Mouse (Mus musculus) layer of hippocampus, postnatal 25 days (tissue): ENCODE results near the gene L3mbtl2. TPM values are rescaled to one million over a fixed set of nuclear protein-coding genes. Genes with fewer than 3 reads are reported as not detected.
"Not testable (repeated sequence)": the region's sequence is repeated elsewhere in the genome, so short reads cannot be mapped to it uniquely, and the experiment has no call there.

Experiments
- DNase-seq, 2 experiments: peaks; one replicate each; pipeline ENCODE4 v3.0.0; 2022; ENCODE audit warnings: mixed read lengths in 2 of 2, low spot score in 1 of 2; ENCODE audit errors: extremely low spot score in 1 of 2
- total RNA-seq, 2 experiments: library from RNA; stranded (reverse); gene quantifications; 2 replicates each; pipeline ENCODE4 v1.2.3; 2021

The L3mbtl2 gene
- 10 to 100 TPM; 36.9 to 40.2 TPM for total RNA-seq

DNA sequence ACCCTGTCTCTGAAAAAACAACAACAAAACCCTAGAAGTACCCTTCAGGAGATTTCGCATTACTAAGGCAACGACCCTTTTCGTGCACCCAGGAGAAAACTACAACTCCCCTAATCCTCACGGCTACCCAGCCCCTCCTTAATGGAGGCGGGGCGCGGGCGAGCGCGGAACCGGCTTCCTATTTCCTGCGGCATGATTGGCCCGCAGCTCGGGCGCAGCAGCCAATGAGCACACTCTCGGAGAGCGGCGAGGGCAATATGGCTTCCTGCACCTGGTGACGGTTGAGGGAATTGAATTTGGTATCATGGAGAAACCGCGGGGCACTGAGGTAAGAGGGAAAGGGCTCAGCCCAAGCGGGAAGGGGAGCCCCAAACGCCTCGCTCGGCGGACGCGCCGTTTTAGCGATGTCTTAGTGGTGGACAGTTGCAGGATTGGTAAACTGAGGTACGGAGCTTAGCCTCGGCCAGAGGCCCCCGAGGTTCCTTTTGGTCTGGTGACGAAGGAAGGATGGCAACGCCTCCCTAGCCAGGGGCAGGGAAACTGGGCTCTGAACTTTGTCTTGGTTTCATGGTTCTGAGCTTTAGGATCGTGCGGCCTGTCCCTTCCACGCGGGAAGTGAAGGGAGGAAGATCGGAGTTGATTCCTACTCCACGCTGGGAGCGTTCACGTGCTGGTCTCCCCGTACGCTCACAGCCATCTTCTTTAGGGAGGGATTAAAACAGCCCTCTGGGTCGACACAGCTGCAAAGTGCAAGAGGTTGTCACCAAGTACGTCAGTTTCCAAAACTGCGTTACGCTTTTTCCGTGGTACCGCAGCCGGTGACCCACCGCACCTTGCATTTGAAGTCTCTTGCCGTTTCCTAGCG lies at the start of gene L3mbtl2:
Gene L3mbtl2 (plus strand): TSS at position 193 of the 865 bp plus-strand sequence.
- peak; percentile 73 to 78 for DNase-seq

DNA sequence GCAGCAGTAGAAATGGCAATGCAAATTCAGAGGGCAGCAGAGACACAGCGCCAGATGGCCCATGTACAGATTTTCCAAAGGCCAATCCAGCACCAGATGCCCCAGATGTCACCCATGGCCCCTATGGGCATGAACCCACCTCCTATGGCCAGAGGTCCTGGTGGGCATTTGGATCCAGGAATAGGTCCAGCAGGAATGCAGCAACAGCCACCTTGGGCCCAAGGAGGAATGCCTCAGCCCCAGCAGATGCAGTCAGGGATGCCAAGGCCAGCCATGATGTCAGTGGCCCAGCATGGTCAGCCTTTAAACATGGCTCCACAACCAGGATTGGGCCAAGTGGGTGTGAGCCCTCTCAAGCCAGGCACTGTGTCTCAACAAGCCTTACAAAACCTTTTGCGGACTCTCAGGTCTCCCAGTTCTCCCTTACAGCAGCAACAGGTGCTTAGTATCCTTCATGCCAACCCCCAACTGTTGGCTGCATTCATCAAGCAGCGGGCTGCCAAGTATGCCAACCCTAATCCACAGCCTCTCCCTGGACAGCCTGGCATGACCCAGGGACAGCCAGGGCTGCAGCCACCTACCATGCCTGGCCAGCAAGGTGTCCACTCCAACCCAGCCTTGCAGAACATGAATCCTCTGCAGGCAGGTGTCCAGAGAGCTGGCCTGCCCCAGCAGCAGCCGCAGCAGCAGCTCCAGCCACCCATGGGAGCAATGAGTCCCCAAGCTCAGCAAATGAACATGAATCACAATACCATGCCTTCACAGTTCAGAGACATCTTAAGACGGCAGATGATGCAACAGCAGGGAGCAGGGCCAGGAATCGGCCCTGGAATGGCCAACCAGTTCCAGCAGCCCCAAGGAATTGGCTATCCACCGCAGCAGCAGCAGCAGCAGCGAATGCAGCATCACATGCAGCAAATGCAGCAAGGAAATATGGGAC lies 13.9 kb upstream of the L3mbtl2 start:
- DNase-seq, result no peak

DNA sequence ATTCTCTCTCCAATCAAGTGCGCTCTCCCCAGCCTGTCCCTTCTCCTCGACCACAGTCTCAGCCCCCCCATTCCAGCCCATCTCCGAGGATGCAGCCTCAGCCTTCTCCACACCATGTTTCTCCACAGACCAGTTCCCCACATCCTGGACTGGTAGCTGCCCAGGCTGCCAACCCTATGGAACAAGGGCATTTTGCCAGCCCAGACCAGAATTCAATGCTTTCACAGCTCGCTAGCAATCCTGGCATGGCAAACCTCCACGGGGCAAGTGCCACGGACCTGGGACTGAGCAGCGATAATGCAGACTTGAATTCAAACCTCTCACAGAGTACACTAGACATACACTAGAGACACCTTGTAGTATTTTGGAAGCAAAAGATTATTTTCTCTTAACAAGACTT lies 13.1 kb upstream of the L3mbtl2 start:
- DNase-seq, result peak in 1 of 2 experiments; percentile 8

DNA sequence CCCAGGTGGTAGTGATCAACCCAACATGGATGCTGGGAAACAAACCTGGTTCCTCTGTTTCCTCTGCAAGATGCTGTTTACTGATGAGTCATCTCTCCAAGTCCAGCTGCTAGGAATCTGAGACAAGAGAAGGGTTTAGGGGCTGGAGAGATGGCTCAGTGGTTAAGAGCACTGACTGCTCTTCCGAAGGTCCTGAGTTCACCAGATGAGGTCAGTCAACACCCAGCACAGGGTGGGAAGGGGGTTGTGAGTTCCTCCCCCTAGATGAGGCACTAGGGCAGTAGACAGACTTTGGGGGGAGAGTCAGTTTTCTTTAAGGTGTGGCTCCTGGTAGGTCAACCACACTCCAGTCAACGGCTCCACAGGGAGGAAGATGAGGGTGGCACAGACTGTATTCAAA lies 2.0 kb upstream of the L3mbtl2 start:
- no peak for DNase-seq

DNA sequence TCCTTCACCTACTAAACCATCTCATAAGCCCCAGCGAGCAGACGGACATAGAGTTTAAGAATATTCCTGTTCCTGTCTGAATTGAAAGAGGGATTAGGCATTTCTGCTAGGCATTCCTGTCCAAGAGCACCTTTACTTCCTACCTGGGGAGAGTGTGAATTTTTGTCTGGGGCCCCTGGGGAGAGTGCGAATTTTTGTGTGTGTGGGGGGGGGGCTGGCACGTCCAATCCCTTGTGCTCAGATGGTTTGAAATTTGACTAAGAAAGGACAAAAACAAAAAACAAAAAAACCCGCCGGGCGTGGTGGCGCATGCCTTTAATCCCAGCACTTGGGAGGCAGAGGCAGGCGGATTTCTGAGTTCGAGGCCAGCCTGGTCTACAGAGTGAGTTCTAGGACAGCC lies 408 bp upstream of the L3mbtl2 start:
- DNase-seq, result no peak

DNA sequence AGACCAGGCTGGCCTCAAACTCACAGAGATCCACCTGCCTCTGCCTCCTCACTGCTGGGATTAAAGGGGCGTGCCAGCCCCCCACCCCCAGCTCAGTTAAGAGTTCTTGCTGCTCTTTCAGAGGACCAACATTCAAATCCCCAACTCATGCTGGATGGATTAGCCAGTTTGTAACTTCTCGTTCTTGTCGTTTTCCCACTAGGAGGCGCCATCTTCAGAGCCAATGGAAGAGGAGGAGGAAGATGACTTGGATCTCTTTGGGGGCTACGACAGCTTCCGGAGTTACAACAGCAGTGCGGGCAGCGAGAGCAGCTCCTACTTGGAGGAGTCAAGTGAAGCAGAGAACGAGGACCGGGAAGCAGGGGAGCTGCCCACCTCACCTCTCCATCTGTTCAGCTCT lies 3.3 kb downstream of the L3mbtl2 start:
- no peak for DNase-seq

DNA sequence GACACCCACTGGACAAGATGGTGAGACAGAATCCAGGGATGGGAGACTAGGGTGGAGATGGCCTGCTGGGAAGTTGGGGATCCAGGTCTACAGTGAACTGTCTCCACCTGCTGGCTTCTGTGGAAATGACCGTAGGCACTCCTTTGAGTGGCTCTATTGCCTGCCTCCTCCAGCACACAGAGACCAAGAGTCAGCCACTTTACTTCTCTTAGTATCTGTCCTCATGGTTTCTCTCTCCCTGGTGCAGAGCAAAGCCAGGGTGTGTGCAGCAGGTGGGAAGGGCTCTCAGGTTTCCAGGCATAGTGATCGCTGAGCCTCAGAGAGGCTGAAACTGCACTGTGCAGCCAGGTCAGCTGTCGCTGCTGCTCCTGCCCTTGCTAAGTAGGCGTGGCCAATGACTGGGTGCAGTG lies 6.5 kb downstream of the L3mbtl2 start:
- peak in 1 of 2 experiments; percentile 38 for DNase-seq

DNA sequence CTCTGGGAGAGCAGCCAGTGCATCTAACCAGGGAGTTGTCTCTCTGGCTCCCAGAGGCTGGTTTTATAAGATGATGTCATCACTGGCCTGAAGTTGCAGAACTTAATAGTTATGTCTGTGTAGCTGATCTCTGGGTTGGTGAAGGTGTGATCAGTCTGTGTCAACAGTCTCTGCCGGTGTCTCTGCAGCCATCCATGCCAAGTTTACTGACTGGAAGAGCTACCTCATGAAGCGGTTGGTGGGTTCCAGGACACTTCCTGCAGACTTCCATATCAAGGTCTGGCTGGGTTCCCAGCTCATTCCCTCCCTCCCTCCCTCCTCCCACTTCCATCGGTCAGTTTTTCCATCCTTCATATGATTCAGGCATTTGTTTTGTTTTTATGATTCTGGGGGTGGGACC lies 12.9 kb downstream of the L3mbtl2 start:
- no peak for DNase-seq

DNA sequence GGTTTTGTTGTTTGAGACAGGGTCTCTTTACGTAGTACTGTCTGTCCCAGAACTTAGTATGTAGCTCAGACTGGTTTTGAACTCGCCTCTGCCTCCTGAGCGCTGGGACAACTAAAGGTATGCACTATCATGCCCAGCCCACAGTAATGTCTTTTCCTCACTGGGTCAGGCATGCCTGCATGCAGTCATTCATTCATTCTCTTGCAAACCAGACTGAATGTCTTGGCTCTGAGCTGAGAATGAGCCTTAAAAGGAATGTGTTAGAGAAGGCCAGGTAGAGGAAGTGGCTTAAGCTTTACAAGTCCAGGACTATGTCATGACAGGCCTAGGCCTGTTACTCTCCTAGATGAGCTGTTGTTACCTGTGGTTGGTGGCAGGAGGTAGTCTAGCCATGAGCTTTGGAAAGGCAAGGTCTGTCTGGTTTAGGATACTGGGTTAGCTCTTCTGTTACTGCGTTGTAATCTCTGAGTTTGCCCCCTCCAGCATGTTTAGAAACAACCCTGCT lies 16.7 kb downstream of the L3mbtl2 start:
- no peak for DNase-seq

DNA sequence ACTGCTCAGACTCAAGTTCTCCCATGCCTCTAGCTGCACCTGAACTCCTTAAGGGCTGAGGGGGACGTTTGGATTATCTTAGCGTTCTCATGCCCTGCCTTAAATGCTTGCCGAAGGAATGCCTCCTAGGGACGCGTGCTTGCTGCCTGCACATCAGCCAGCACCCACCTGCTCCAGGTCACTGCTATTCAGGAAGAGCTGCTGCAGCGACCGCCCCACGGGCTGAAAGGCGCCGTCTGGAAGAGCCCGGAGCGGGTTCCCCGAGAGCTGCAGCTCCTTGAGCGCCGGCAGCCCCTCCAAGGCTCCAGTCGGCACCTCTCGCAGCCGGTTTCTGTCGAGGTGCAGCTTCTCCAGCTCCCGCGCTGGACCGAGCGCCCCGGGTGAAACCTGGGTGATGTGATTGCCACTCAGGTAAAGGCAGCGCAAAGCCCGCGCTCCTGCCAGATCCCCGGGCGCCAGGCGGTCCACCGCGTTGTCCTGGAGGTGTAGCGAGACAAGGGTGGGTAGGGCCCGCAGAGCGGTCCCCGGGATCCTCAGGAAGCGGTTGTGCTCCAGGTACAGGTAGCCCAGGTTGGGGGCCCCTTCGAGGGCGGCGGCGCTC lies 29.8 kb downstream of the L3mbtl2 start:
- no peak for DNase-seq

DNA sequence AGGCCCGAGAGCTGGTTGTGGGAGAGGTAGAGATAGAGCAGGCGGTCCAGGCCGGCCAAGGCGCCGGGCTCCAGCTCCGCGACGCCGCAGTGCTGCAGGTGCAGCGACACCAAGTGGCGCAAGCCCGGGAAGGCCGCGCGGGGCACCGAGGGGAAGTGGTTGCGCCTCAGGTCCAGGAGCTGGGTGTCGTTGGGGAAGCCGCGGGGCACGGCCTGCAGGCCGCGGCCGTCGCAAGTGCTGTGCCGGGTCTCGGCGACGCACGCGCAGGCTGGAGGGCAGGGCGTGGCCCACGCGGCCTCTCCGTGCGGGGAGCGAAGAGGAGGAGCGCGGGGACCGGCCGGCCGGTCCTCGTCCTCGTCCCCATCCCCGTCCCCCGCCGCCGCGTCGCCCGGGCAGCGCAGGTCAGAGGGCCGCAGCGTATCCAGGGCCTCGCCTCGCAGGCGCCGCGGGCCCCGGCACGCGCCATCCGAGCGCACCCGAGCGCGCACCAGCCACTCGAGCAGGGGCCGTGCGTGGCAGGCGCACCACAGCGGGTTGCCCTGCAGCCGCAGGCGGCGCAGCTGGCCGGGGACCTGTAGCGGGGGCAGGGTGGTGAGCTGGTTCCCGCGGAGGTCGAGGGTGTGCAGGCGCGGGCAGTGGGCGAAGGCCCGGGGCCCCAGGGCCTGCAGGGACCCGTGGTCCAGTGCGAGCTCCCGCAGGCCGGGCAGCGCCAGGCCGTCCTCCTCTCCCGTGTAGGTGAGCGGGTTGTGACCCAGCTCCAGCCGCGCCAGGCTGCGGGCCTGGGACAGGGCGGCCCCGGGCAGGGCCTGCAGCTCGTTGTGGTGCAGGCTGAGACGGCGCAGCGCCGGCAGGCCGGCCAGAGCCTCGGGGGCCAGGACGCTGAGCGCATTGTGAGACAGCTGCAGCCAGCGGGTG lies 30.5 kb downstream of the L3mbtl2 start:
- DNase-seq, result peak; percentile 51 to 64

DNA sequence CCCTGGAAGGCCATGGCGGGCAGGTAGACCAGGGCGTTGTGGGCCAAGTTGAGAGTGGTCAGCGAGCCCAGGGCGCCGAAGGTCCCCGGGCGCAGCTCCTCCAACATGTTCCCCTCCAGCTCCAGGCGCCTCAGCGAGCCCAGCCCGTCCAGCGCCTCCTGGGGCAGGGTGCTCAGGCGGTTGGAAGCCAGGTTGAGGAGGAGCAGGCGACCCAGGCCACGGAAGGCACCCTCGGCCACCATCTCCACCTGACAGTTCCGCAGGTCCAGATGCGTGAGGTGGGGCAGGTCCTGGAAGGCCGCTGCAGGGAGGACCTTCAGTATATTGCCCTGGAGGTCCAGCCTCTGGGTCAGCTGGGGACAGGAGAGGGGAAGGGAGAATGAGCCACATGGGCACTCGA lies 31.2 kb downstream of the L3mbtl2 start:
- DNase-seq, result no peak

DNA sequence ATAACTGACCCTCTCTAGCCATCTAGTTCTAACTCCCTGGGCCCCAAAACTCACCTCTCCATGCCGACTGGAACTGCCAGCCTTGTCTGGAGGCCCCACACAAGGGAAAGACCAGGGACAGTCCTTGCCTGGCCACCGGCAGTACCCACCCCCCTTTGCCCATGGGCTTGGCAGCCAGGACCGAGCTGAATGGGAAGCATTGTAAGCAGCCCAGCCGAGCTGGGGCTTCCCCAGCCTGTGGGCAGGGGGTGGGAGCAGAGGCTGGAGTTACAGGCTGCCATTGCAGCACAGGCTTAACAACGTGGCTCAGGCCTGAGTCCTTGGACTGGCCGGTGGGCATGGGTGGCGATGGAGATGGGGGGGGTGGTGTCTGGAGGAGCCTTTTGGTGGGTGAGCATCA lies 33.5 kb downstream of the L3mbtl2 start, which contains the start of gene Chadl:
Gene Chadl (minus strand): TSS at position 113 of the 400 bp plus-strand sequence.
- peak; percentile 26 to 28 for DNase-seq

DNA sequence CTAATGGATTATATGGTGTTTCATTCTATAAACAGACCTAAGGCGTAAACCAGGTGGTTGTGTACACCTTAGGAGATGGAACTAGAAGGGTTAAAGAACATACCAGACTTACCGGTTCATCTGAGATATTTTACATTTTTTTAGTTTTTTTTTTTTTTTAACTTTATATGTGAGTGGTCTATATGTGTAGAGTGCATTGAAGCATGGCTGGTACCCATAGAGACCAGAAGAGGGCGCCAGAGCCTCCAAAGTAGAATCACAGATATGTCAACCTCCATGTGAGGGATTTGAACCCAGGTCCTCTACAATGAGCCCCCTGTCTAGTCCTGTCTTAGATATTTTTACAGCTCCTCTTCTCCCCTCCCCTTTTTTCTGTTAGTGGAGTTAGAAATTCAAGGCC lies 34.2 kb downstream of the L3mbtl2 start:
- no peak for DNase-seq

DNA sequence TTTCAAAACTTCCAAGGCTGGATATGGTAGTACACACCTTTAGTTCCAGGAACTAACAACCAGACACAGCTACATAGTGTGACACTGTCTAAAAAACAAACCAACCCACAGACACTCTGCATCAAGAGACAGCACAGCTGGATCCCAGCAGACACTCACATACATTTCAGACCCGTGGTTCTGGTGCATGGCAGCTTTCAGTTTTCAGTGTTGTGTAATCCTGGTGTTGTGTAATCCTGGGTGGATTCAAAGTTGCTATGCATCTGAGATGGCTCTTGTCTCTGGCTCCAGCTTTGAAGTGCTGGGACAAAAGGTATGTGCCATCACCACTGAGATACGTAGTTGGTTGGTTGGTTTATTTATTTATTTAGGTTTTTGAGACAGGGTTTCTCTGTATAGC lies 34.8 kb downstream of the L3mbtl2 start:
- DNase-seq, result no peak

DNA sequence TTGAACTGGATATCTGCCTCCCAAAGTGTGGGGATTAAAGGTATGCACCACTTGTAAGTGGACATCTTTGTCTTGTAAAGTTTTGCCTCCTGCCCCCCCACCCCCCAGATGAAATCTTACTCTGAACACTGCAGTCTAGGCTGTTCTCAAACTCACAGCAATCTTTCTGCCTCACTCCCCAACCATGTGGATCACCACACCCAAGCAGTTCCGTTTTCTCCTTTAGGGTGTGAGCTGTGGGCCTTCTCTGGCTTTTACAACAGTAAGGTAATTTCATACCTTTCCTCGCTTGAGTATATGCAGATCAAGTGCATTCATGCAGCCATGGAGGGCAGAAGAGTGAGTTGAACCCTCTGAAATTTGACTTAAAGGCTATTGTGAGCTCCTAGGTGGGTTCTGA lies 36.5 kb downstream of the L3mbtl2 start:
- DNase-seq, result no peak

DNA sequence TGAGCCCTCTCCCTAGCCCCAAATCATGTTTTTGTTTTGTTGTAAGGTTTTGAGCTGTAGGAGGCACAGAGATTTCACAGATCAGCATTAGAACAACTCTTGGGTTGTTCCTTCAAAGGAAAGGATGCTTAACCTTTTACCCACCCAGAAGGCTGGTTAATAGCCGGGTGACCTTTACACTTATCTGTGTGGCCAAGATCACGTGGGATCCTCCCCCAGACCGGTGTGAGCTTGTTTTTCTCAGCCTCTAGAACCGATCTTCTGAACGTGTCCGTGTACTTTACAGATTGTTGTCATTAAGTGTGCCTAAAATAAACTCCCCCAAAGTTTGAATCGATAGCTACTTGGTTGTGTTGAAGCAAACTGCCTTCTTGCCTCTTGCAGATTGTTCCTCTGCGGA lies 36.9 kb downstream of the L3mbtl2 start:
- DNase-seq, result no peak

DNA sequence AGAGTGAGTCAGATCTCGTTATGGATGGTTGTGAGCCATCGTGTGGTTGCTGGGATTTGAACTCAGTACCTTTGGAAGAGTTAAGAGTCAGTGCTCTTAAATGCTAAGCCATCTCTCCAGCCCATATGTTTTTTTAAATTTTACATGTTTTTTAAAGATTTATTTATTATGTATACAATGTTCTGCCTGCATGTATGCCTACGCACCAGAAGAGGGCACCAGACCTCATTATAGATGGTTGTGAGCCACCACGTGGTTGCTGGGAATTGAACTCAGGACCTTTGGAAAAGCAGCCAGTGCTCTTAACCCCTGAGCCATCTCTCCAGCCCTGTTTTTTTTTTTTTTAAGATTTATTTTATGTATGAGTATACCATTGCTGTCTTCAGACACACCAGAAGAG lies 37.7 kb downstream of the L3mbtl2 start:
- not testable (repeated sequence) for DNase-seq

DNA sequence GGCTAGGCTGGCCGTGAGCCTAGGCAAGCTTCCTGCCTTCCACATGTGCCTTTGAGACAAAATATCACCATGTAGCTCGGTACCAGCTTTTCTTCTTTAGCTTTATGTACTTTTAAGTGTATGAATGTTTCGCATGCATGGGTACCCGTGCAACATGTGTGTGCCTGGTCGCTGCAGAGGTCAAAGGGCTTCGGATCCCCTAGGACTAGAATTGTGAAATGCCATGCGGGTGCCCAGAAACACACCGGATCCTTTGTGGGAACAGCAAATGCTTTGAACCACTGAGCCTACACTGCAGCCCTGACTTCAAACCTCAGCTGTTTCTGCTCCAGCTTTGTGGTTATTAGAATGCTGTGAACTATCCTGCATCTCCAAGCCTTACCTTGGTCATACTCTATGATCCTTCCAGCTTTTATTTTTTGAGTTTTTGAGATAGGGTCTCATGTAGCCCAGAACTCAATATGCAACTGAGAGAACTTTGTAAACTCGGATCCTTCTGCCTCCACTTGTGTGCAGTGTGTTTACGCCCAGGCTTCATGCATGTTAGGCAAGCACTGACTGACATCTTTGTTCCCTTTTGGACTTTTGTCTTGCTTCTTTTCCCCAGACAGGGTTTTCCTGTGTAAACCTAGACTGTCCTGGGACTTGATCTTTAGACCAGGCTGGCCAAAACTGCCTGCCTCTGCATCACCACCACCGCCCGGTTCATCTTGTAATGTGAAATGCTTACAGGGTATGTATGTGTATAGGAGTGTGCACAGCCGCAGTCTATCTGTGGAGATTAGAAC lies 38.8 kb downstream of the L3mbtl2 start:
- DNase-seq, result no peak
